Mouse (Mus musculus): ENCODE data around the gene Acly.

Acly gene

GRCm38 (mm10) chr11:100440691-100441522 is 86.9 kb downstream of the Acly start:
- peak; percentile 87 for DNase-seq

- DNase-seq = no peak
Observed at GRCm38 (mm10) chr11:100437901-100438300, 89.9 kb downstream of the Acly start.

GRCm38 (mm10) chr11:100435678-100436246 is 92.0 kb downstream of the Acly start:
- DNase-seq = no peak

- no peak for DNase-seq
Observed at GRCm38 (mm10) chr11:100432002-100432401, 95.8 kb downstream of the Acly start.

- DNase-seq = no peak
Observed at GRCm38 (mm10) chr11:100430052-100430451, 97.7 kb downstream of the Acly start.

- DNase-seq = no peak
Observed at GRCm38 (mm10) chr11:100428612-100429199, 99.1 kb downstream of the Acly start.

GRCm38 (mm10) chr11:100426820-100427219 is 101.0 kb downstream of the Acly start:
- DNase-seq = no peak
